Mouse (Mus musculus): Measurements from ENCODE around the gene Gramd4.
"Not testable (repeated sequence)": the region's sequence is repeated elsewhere in the genome, so short reads cannot be mapped to it uniquely, and the experiment has no call there.

Gramd4 gene

GRCm38 (mm10) chr15:86159093-86159492 is 101.6 kb downstream of the Gramd4 start:
- in situ Hi-C loops (cut with MboI; ENCODE audit: low sequenced_read_pairs), result no loop called here

GRCm38 (mm10) chr15:86159719-86160118 is 102.2 kb downstream of the Gramd4 start:
- in situ Hi-C loops (cut with MboI; ENCODE audit: low sequenced_read_pairs), result no loop called here

GRCm38 (mm10) chr15:86160906-86161305 is 103.4 kb downstream of the Gramd4 start:
- in situ Hi-C loops (cut with MboI; ENCODE audit: low sequenced_read_pairs), result no loop called here

- in situ Hi-C loops (cut with MboI; ENCODE audit: low sequenced_read_pairs), result not testable (repeated sequence)
Observed at GRCm38 (mm10) chr15:86161800-86162199, 104.3 kb downstream of the Gramd4 start.

- in situ Hi-C loops (cut with MboI; ENCODE audit: low sequenced_read_pairs), result no loop called here
Observed at GRCm38 (mm10) chr15:86164718-86165345, 107.3 kb downstream of the Gramd4 start.

GRCm38 (mm10) chr15:86165811-86166590 is 108.5 kb downstream of the Gramd4 start:
- in situ Hi-C loops (cut with MboI; ENCODE audit: low sequenced_read_pairs), result no loop called here

- in situ Hi-C loops (cut with MboI; ENCODE audit: low sequenced_read_pairs), result no loop called here
Observed at GRCm38 (mm10) chr15:86167032-86167655, 109.6 kb downstream of the Gramd4 start.

- in situ Hi-C loops (cut with MboI; ENCODE audit: low sequenced_read_pairs), result no loop called here
Observed at GRCm38 (mm10) chr15:86167787-86168504, 110.5 kb downstream of the Gramd4 start.

- in situ Hi-C loops (cut with MboI; ENCODE audit: low sequenced_read_pairs), result no loop called here
Observed at GRCm38 (mm10) chr15:86168505-86168867, 111.0 kb downstream of the Gramd4 start.

GRCm38 (mm10) chr15:86168941-86169816 is 111.7 kb downstream of the Gramd4 start:
- in situ Hi-C loops (cut with MboI; ENCODE audit: low sequenced_read_pairs), result no loop called here

- in situ Hi-C loops (cut with MboI; ENCODE audit: low sequenced_read_pairs), result no loop called here
Observed at GRCm38 (mm10) chr15:86169817-86170110, 112.3 kb downstream of the Gramd4 start.

GRCm38 (mm10) chr15:86171316-86171715 is 113.8 kb downstream of the Gramd4 start:
- in situ Hi-C loops (cut with MboI; ENCODE audit: low sequenced_read_pairs), result no loop called here

- in situ Hi-C loops (cut with MboI; ENCODE audit: low sequenced_read_pairs), result no loop called here
Observed at GRCm38 (mm10) chr15:86172124-86172523, 114.6 kb downstream of the Gramd4 start.

GRCm38 (mm10) chr15:86172526-86172925 is 115.0 kb downstream of the Gramd4 start:
- in situ Hi-C loops (cut with MboI; ENCODE audit: low sequenced_read_pairs), result no loop called here

- in situ Hi-C loops (cut with MboI; ENCODE audit: low sequenced_read_pairs), result no loop called here
Observed at GRCm38 (mm10) chr15:86173136-86173985, 115.9 kb downstream of the Gramd4 start.

- in situ Hi-C loops (cut with MboI; ENCODE audit: low sequenced_read_pairs), result no loop called here
Observed at GRCm38 (mm10) chr15:86175253-86176050, 118.0 kb downstream of the Gramd4 start.

- in situ Hi-C loops (cut with MboI; ENCODE audit: low sequenced_read_pairs), result no loop called here
Observed at GRCm38 (mm10) chr15:86176166-86176565, 118.7 kb downstream of the Gramd4 start.

GRCm38 (mm10) chr15:86176771-86177702 is 119.5 kb downstream of the Gramd4 start:
- in situ Hi-C loops (cut with MboI; ENCODE audit: low sequenced_read_pairs), result no loop called here

Data from CH12F3 (cell line).